Mouse (Mus musculus) heart, postnatal 0 days (tissue): Measurements from ENCODE around the gene Fam136a. TPM values are rescaled to one million over a fixed set of nuclear protein-coding genes. Genes with fewer than 3 reads are reported as not detected.

Source experiments
- ATAC-seq: fragments of 200-750 bp; cut with Nextera tagmentation; 2 replicates; pipeline ENCODE4 v1.8.0; 2017; ENCODE audit warnings: low read depth, moderate number of reproducible peaks, moderate library complexity; ENCODE audit not compliant: insufficient read depth
- DNase-seq: peaks from one replicate; pipeline ENCODE4 v3.0.0-alpha.2; 2016; ENCODE audit warnings: low spot score
- H3K27ac ChIP-seq: fragments of 300-500 bp; sonication (generic); 2 replicates; pipeline ENCODE4 v1.5.1; 2014; ENCODE audit warnings: low read depth, mild to moderate bottlenecking
- H3K27me3 ChIP-seq: fragments of 300-500 bp; sonication (generic); 2 replicates; pipeline ENCODE4 v1.6.1; 2014; ENCODE audit warnings: low read length, mixed read lengths; ENCODE audit not compliant: control insufficient read depth, insufficient read depth
- H3K36me3 ChIP-seq: fragments of 300-500 bp; sonication (generic); replicated peaks from 2 replicates; pipeline ENCODE4 v1.6.1; 2014; ENCODE audit warnings: low read length, mixed read lengths; ENCODE audit not compliant: control insufficient read depth, insufficient read depth
- H3K4me1 ChIP-seq: fragments of 300-500 bp; sonication (generic); 2 replicates; pipeline ENCODE4 v1.6.1; 2014; ENCODE audit warnings: antibody characterized with exemption; ENCODE audit not compliant: control insufficient read depth, insufficient read depth
- H3K4me2 ChIP-seq: fragments of 300-500 bp; sonication (generic); 2 replicates; pipeline ENCODE4 v1.6.1; 2014; ENCODE audit warnings: low read depth, mild to moderate bottlenecking, low read length, moderate library complexity
- H3K4me3 ChIP-seq: fragments of 300-500 bp; sonication (generic); 2 replicates; pipeline ENCODE4 v1.5.1; 2014; ENCODE audit warnings: low read depth, low read length
- H3K9ac ChIP-seq: fragments of 300-500 bp; sonication (generic); replicated peaks from 2 replicates; pipeline ENCODE4 v1.6.1; 2014; ENCODE audit warnings: low read depth, low read length, mixed read lengths
- H3K9me3 ChIP-seq: fragments of 300-500 bp; sonication (generic); replicated peaks from 2 replicates; pipeline ENCODE4 v1.6.1; 2016; ENCODE audit warnings: low read length; ENCODE audit not compliant: control insufficient read depth
- CTCF ChIP-seq: IDR thresholded peaks from 2 replicates; pipeline ENCODE4 v1.5.1; 2016; ENCODE audit warnings: antibody characterized with exemption, control low read depth, low read depth
- EP300 ChIP-seq: IDR thresholded peaks from 2 replicates; pipeline ENCODE4 v1.6.1; 2016; ENCODE audit warnings: antibody characterized with exemption, low read depth
- WGBS: fragments of 180-500 bp; shearing (Covaris S2); extraction: QIAGEN DNeasy Blood & Tissue Kit; methylation state at CpG from one replicate; pipeline ENCODE4 v1.1.7; 2014; 5-methylcytosine and 5-hydroxymethylcytosine counted together
- polyA plus RNA-seq: library from polyadenylated mRNA; unstranded; fragments of >200 nt; fragmentation: Nextera tagmentation; extraction: Ambion mirVana; gene quantifications from 2 replicates; pipeline ENCODE4 v1.2.1, GENCODE M21; 2015
- total RNA-seq: library from RNA; depleted of rRNA; stranded (reverse); fragments of >200 nt; gene quantifications from 2 replicates; pipeline ENCODE4 v1.2.3, GENCODE M21; 2014; ENCODE audit warnings: low replicate concordance

Gene Fam136a
- total and polyA plus RNA-seq, 2 experiments from 2014 or later = 48.2 to 75.9 TPM

- 50% methylated on average over 4 of the region's 4 CpGs for WGBS
- TF ChIP-seq CTCF (no peak), EP300 (no peak)
Observed at GRCm38 (mm10) chr6:86384692-86385091, 19.2 kb downstream of the Fam136a start.

DNA sequence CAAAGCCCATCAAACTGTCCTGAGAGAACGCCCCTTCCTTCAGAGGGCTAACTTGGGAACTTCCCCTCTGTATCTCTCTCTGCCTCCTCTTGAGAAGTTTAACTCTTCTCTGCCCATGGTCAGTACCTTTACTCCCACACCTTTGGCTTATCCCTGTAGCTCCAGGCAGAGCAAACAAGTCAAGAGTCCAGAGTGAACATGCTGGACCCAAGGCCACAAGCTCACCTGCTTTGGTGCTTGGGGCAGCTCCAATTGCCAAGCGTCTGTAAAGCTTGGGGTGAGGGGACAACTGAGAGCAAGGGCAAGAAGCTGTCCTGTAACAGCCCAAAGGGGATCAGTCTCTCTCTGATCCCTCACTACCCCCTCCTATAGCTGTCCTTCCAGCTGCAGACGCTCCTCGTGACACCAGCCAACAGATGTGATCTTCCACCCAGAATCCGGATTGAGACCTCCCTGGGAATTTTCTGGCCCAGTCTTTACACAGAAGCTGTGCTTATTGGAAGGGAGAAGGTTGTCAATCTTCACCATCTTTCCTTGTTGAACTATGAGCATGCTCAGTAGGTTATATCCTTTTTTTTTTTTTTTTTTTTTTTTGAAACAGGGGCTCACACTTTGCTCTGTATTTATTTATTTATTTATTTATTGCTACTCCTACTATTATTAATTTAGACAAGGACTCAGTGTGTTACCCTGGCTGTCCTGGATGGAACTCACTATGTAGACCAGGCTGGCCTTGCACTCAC is 20.1 kb downstream of the Fam136a start:
- H3K4me1 ChIP-seq = no peaks in the 10 kb centered on the region
- DNase-seq = no peak
- H3K9ac ChIP-seq = no peak overlapping the region
- H3K27ac ChIP-seq = no peak overlapping the region
- TF ChIP-seq EP300 = no peak
- TF ChIP-seq CTCF = no peak
- H3K4me2 ChIP-seq = no peak overlapping the region
- no peak for ATAC-seq
- H3K36me3 ChIP-seq = peaks cover 36% of the 10 kb centered on the region
- H3K4me3 ChIP-seq = no peak overlapping the region
- WGBS = 73% methylated on average over 5 of the region's 5 CpGs
- H3K9me3 ChIP-seq = no peaks in the 10 kb centered on the region
- no peaks in the 10 kb centered on the region for H3K27me3 ChIP-seq

More at GRCm38 (mm10) chr6:86384692-86385091, 19.2 kb downstream of the Fam136a start:
- Histone ChIP-seq H3K9ac (no peak overlapping the region), H3K27ac (no peak overlapping the region), H3K4me1 (no peaks in the 10 kb centered on the region), H3K4me2 (no peak overlapping the region), H3K9me3 (no peaks in the 10 kb centered on the region), H3K4me3 (no peak overlapping the region), H3K27me3 (no peaks in the 10 kb centered on the region), H3K36me3 (peaks cover 29% of the 10 kb centered on the region)
- DNase-seq (no peak), ATAC-seq (no peak)

DNA sequence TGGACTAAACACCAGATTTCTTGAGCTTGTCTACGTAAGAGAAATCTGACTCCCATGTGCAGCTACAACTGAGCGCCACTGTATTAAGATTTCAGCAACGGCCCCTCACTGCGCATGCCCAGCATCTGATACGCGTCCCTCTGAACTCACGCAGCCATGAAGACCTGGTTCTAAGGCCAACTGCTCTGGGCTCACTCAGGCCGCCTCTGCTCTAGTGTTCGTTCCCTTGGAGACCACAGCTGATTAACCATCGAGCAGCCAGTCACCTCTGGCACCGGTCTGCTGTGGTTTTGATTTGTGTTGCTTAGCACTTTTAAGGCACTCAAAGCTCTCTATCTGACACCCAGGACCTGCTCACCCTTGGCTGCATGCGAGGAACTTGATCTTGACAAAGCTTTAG is 21.9 kb downstream of the Fam136a start:
- ATAC-seq = no peak
- Histone ChIP-seq H3K27me3 (no peaks in the 10 kb centered on the region), H3K4me3 (no peak overlapping the region), H3K4me2 (no peak overlapping the region), H3K4me1 (no peaks in the 10 kb centered on the region), H3K9me3 (no peaks in the 10 kb centered on the region), H3K27ac (no peak overlapping the region), H3K36me3 (peaks cover 54% of the 10 kb centered on the region), H3K9ac (no peak overlapping the region)
- TF ChIP-seq CTCF (no peak), EP300 (no peak)
- DNase-seq = no peak
- WGBS = 81% methylated on average over 12 of the region's 12 CpGs

- no peaks in the 10 kb centered on the region for H3K9me3 ChIP-seq
- WGBS = 63% methylated on average over 18 of the region's 18 CpGs
- no peaks in the 10 kb centered on the region for H3K4me1 ChIP-seq
- no peak overlapping the region for H3K9ac ChIP-seq
- H3K36me3 ChIP-seq = peaks cover 56% of the 10 kb centered on the region
- H3K27ac ChIP-seq = no peak overlapping the region
- H3K4me3 ChIP-seq = no peak overlapping the region
- DNase-seq (no peak), ATAC-seq (no peak)
- no peaks in the 10 kb centered on the region for H3K27me3 ChIP-seq
- TF ChIP-seq EP300 = no peak
- no peak for TF ChIP-seq CTCF
- no peak overlapping the region for H3K4me2 ChIP-seq
Observed at GRCm38 (mm10) chr6:86388461-86388860, 23.0 kb downstream of the Fam136a start.

DNA sequence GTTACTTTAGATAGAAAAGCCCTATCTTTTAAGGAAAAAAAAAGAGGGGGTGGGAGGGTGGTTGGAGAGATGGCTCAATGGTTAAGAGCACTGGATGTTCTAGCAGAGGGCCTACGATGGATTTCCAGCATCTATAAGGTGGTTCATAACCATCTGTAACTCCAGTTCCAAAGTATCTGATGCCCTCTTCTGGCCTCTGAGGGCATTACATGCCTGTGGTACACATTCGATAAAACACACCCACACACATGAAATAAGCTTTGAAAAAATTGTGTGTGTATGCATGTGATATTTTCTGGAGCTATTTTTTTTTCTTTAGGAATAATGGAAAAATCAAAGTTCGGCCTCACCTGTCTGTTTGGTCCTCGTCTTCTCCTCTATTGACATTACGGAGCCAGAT is 25.9 kb downstream of the Fam136a start:
- WGBS = 97% methylated on average over 5 of the region's 5 CpGs
- H3K36me3 ChIP-seq = peaks cover 56% of the 10 kb centered on the region
- H3K27ac ChIP-seq = no peak overlapping the region
- no peak for TF ChIP-seq EP300
- no peak for TF ChIP-seq CTCF
- DNase-seq = no peak
- H3K4me1 ChIP-seq = peaks cover 16% of the 10 kb centered on the region
- no peak overlapping the region for H3K4me2 ChIP-seq
- ATAC-seq = no peak
- H3K27me3 ChIP-seq = no peaks in the 10 kb centered on the region
- no peak overlapping the region for H3K4me3 ChIP-seq
- no peak overlapping the region for H3K9ac ChIP-seq
- H3K9me3 ChIP-seq = no peaks in the 10 kb centered on the region

- Histone ChIP-seq H3K4me3 (no peak overlapping the region), H3K9me3 (no peaks in the 10 kb centered on the region), H3K9ac (no peak overlapping the region), H3K4me1 (peaks cover 24% of the 10 kb centered on the region), H3K4me2 (no peak overlapping the region), H3K27me3 (no peaks in the 10 kb centered on the region), H3K36me3 (peaks cover 43% of the 10 kb centered on the region), H3K27ac (no peak overlapping the region)
- ATAC-seq (no peak), DNase-seq (no peak)
- 97% methylated on average over 1 of the region's 1 CpGs for WGBS
- TF ChIP-seq EP300 (no peak), CTCF (no peak)
Observed at GRCm38 (mm10) chr6:86393187-86393586, 27.7 kb downstream of the Fam136a start.
